Mouse (Mus musculus): ENCODE data around the gene Foxk1.

- TF ChIP-seq CTCF (IDR thresholded peaks at IDR 0.05; ENCODE audit: extremely low read depth, insufficient read depth, low read length) (no peak), POLR2A (IDR thresholded peaks at IDR 0.05; ENCODE audit: extremely low read depth, insufficient read depth, low read length) (no peak)
Observed at GRCm38 (mm10) chr5:142461942-142462640, 60.8 kb downstream of the Foxk1 start.

Data from cortical plate, adult 2 months (tissue).